27 mouse cellular contexts compared by ENCODE assay signal in genomic region chr13:8664615-8665240, GRCm38 (mm10).
DNase-seq lines count a peak whose midpoint lies in the region; ATAC-seq lines count a peak whose summit lies in the region.
"Had no signal": no experiment of that assay in that cellular context is flagged by ENCODE, and none has a peak within 500 bp of the region (broad histone marks: within the 10 kb centered on the region; RNA-seq: fewer than 3 reads in every experiment).

No protein-coding gene starts in this region.

- H3K9me3 ChIP-seq in embryonic facial prominence, embryonic 11.5 days (replicated peaks; ENCODE audit: control insufficient read depth, low read length), result no peaks in the 10 kb centered on the region
- no peaks in the 10 kb centered on the region for H3K9me3 ChIP-seq in embryonic facial prominence, embryonic 10.5 days
- no peaks in the 10 kb centered on the region for H3K9me3 ChIP-seq in hindbrain, embryonic 12.5 days (replicated peaks)
- no peaks in the 10 kb centered on the region for H3K9me3 ChIP-seq in midbrain, embryonic 12.5 days
- no peaks in the 10 kb centered on the region for H3K9me3 ChIP-seq in neural tube, embryonic 13.5 days
- no peaks in the 10 kb centered on the region for H3K9me3 ChIP-seq in heart, embryonic 10.5 days
- H3K9me3 ChIP-seq: embryonic facial prominence, embryonic 15.5 days had no signal

- H3K27ac ChIP-seq in embryonic facial prominence, embryonic 11.5 days (replicated peaks; ENCODE audit: low read depth, low read length), result no peak overlapping the region
- no peak overlapping the region for H3K27ac ChIP-seq in embryonic facial prominence, embryonic 10.5 days (replicated peaks)
- H3K27ac ChIP-seq in hindbrain, embryonic 12.5 days, result no peak overlapping the region
- no peak overlapping the region for H3K27ac ChIP-seq in midbrain, embryonic 12.5 days (replicated peaks)
- H3K27ac ChIP-seq in neural tube, embryonic 13.5 days (replicated peaks), result no peak overlapping the region
- H3K27ac ChIP-seq in heart, embryonic 10.5 days, result no peak overlapping the region
- H3K27ac ChIP-seq: embryonic facial prominence, embryonic 15.5 days; kidney, postnatal 0 days; liver, embryonic 14.5 days had no signal

- no peak for DNase-seq in embryonic facial prominence, embryonic 11.5 days (ENCODE audit: low spot score)
- no peak for DNase-seq in embryonic facial prominence, embryonic 10.5 days (ENCODE audit: low spot score)
- DNase-seq in urinary bladder, postnatal 25 days (ENCODE audit: low spot score), result no peak
- DNase-seq in left cerebral cortex, postnatal 36 days (ENCODE audit: low spot score in 2 of 2), result no peak
- DNase-seq in heart, embryonic 10.5 days (ENCODE audit: low spot score), result no peak
- DNase-seq: adrenal gland, postnatal 25 days; cerebellum, adult 11 months; cerebellum, adult 9-11 months; gastrocnemius, postnatal 10 days; heart, adult 18-20 months; kidney, adult 18-20 months; layer of hippocampus, adult 9-11 months; lung, embryonic 14.5 days; lung, postnatal 36 days; right cerebral cortex, postnatal 25 days; thymus, postnatal 14 days had no signal

- ATAC-seq in embryonic facial prominence, embryonic 11.5 days (replicated peaks; ENCODE audit: insufficient number of reproducible peaks, low FRiP score, low TSS enrichment, low read depth), result 0 out of 2 replicates have a peak, but pooled peaks have one; percentile 52
- ATAC-seq in hindbrain, embryonic 12.5 days (ENCODE audit: low FRiP score), result peak; percentile 73
- ATAC-seq in midbrain, embryonic 12.5 days (ENCODE audit: low FRiP score, low read depth), result peak; percentile 62; the same call in 1 of the 2 replicates
- ATAC-seq in neural tube, embryonic 13.5 days (ENCODE audit: low read depth), result peak; percentile 77
- ATAC-seq: CD4-positive, CD25-positive, alpha-beta regulatory T cell, adult 4 months; forebrain, embryonic 14.5 days; inflammation-experienced regulatory T-cells, adult 6 months had no signal

- no peaks in the 10 kb centered on the region for H3K4me1 ChIP-seq in embryonic facial prominence, embryonic 11.5 days (ENCODE audit: control insufficient read depth, insufficient read depth, low read length)
- H3K4me1 ChIP-seq in embryonic facial prominence, embryonic 10.5 days, result no peaks in the 10 kb centered on the region
- no peaks in the 10 kb centered on the region for H3K4me1 ChIP-seq in hindbrain, embryonic 12.5 days
- no peaks in the 10 kb centered on the region for H3K4me1 ChIP-seq in midbrain, embryonic 12.5 days
- no peaks in the 10 kb centered on the region; the same call in 1 of the 2 replicates for H3K4me1 ChIP-seq in neural tube, embryonic 13.5 days (replicated peaks)
- H3K4me1 ChIP-seq in heart, embryonic 10.5 days, result no peaks in the 10 kb centered on the region
- H3K4me1 ChIP-seq: embryonic facial prominence, embryonic 15.5 days; megakaryocyte, embryonic 14.5 days had no signal

- H3K9ac ChIP-seq in embryonic facial prominence, embryonic 11.5 days (replicated peaks; ENCODE audit: low read length), result no peak overlapping the region
- no peak overlapping the region for H3K9ac ChIP-seq in hindbrain, embryonic 12.5 days
- H3K9ac ChIP-seq in midbrain, embryonic 12.5 days (replicated peaks), result no peak overlapping the region
- no peak overlapping the region for H3K9ac ChIP-seq in neural tube, embryonic 13.5 days
- H3K9ac ChIP-seq: embryonic facial prominence, embryonic 15.5 days; liver, embryonic 14.5 days; lung, embryonic 14.5 days had no signal

- no peak overlapping the region for H3K4me2 ChIP-seq in embryonic facial prominence, embryonic 11.5 days (ENCODE audit: low read depth, low read length)
- H3K4me2 ChIP-seq in hindbrain, embryonic 12.5 days (replicated peaks), result no peak overlapping the region
- H3K4me2 ChIP-seq in midbrain, embryonic 12.5 days (replicated peaks), result no peak overlapping the region
- H3K4me2 ChIP-seq in neural tube, embryonic 13.5 days, result no peak overlapping the region
- H3K4me2 ChIP-seq: embryonic facial prominence, embryonic 15.5 days; lung, embryonic 14.5 days had no signal

- intact Hi-C loops in left cerebral cortex, postnatal 36 days (cut with DNase I), result no loop called here

- H3K36me3 ChIP-seq in embryonic facial prominence, embryonic 11.5 days (replicated peaks; ENCODE audit: control insufficient read depth, insufficient read depth, low read depth, low read length), result no peaks in the 10 kb centered on the region
- no peaks in the 10 kb centered on the region for H3K36me3 ChIP-seq in embryonic facial prominence, embryonic 10.5 days (replicated peaks)
- no peaks in the 10 kb centered on the region for H3K36me3 ChIP-seq in hindbrain, embryonic 12.5 days
- H3K36me3 ChIP-seq in midbrain, embryonic 12.5 days, result no peaks in the 10 kb centered on the region
- H3K36me3 ChIP-seq in neural tube, embryonic 13.5 days, result no peaks in the 10 kb centered on the region
- no peaks in the 10 kb centered on the region for H3K36me3 ChIP-seq in heart, embryonic 10.5 days
- H3K36me3 ChIP-seq: embryonic facial prominence, embryonic 15.5 days had no signal

- 89% methylated on average over 9 of the region's 9 CpGs for WGBS in embryonic facial prominence, embryonic 11.5 days
- WGBS in embryonic facial prominence, embryonic 10.5 days, result 91% methylated on average over 9 of the region's 9 CpGs
- WGBS in hindbrain, embryonic 12.5 days, result 82% methylated on average over 9 of the region's 9 CpGs
- 78% methylated on average over 9 of the region's 9 CpGs for WGBS in midbrain, embryonic 12.5 days
- 68% methylated on average over 9 of the region's 9 CpGs for WGBS in neural tube, embryonic 13.5 days
- 86% methylated on average over 9 of the region's 9 CpGs for WGBS in heart, embryonic 10.5 days

- H3K27me3 ChIP-seq in embryonic facial prominence, embryonic 11.5 days (ENCODE audit: control insufficient read depth, insufficient read depth, low read length), result no peaks in the 10 kb centered on the region
- H3K27me3 ChIP-seq in embryonic facial prominence, embryonic 10.5 days (replicated peaks; ENCODE audit: low read depth, poor library complexity, severe bottlenecking), result no peaks in the 10 kb centered on the region
- H3K27me3 ChIP-seq in hindbrain, embryonic 12.5 days, result no peaks in the 10 kb centered on the region
- no peaks in the 10 kb centered on the region for H3K27me3 ChIP-seq in midbrain, embryonic 12.5 days
- H3K27me3 ChIP-seq in neural tube, embryonic 13.5 days, result no peaks in the 10 kb centered on the region
- no peaks in the 10 kb centered on the region for H3K27me3 ChIP-seq in heart, embryonic 10.5 days (ENCODE audit: insufficient read depth, poor library complexity, severe bottlenecking)
- H3K27me3 ChIP-seq: embryonic facial prominence, embryonic 15.5 days had no signal

- no peak overlapping the region for H3K4me3 ChIP-seq in embryonic facial prominence, embryonic 11.5 days (ENCODE audit: low read depth, low read length)
- H3K4me3 ChIP-seq in embryonic facial prominence, embryonic 10.5 days, result no peak overlapping the region
- no peak overlapping the region for H3K4me3 ChIP-seq in hindbrain, embryonic 12.5 days
- H3K4me3 ChIP-seq in midbrain, embryonic 12.5 days, result no peak overlapping the region
- no peak overlapping the region for H3K4me3 ChIP-seq in neural tube, embryonic 13.5 days
- no peak overlapping the region for H3K4me3 ChIP-seq in heart, embryonic 10.5 days
- H3K4me3 ChIP-seq: embryonic facial prominence, embryonic 15.5 days; megakaryocyte, embryonic 14.5 days; myocyte had no signal
